Mouse (Mus musculus) lung, postnatal 0 days (tissue): Measurements from ENCODE around the gene Dynlrb2. TPM values are rescaled to one million over a fixed set of nuclear protein-coding genes. Genes with fewer than 3 reads are reported as not detected.

ENCODE experiments used
- ATAC-seq: fragments of 200-750 bp; cut with Nextera tagmentation; 2 replicates; pipeline ENCODE4 v1.8.0; 2017; ENCODE audit warnings: moderate library complexity
- DNase-seq: peaks from one replicate; pipeline ENCODE4 v3.0.0-alpha.2; 2016; ENCODE audit warnings: low spot score
- H3K27ac ChIP-seq: fragments of 300-500 bp; sonication (generic); 2 replicates; pipeline ENCODE4 v1.5.1; 2014; ENCODE audit warnings: antibody characterized with exemption, mild to moderate bottlenecking, low read length, mixed read lengths
- H3K27me3 ChIP-seq: fragments of 300-500 bp; sonication (generic); replicated peaks from 2 replicates; pipeline ENCODE4 v1.6.1; 2014; ENCODE audit warnings: low read length, mixed read lengths; ENCODE audit not compliant: insufficient read depth
- H3K36me3 ChIP-seq: fragments of 300-500 bp; sonication (generic); 2 replicates; pipeline ENCODE4 v1.6.1; 2014; ENCODE audit warnings: low read length, mixed read lengths; ENCODE audit not compliant: insufficient read depth
- H3K4me1 ChIP-seq: fragments of 300-500 bp; sonication (generic); 2 replicates; pipeline ENCODE4 v1.6.1; 2014; ENCODE audit warnings: antibody characterized with exemption, low read depth, low read length, mixed read lengths; ENCODE audit not compliant: insufficient read depth
- H3K4me2 ChIP-seq: fragments of 300-500 bp; sonication (generic); replicated peaks from 2 replicates; pipeline ENCODE4 v1.6.1; 2014; ENCODE audit warnings: low read depth, mild to moderate bottlenecking, low read length, moderate library complexity, mixed read lengths
- H3K4me3 ChIP-seq: fragments of 300-500 bp; sonication (generic); 2 replicates; pipeline ENCODE4 v1.5.1; 2014; ENCODE audit warnings: low read depth, low read length
- H3K9ac ChIP-seq: fragments of 300-500 bp; sonication (generic); replicated peaks from 2 replicates; pipeline ENCODE4 v1.6.1; 2014; ENCODE audit warnings: low read depth, mild to moderate bottlenecking
- H3K9me3 ChIP-seq: fragments of 300-500 bp; sonication (generic); 2 replicates; pipeline ENCODE4 v1.6.1; 2016; ENCODE audit warnings: low read length, mixed read lengths
- CTCF ChIP-seq: IDR thresholded peaks from 2 replicates; pipeline ENCODE4 v1.5.1; 2016; ENCODE audit warnings: antibody characterized with exemption, mild to moderate bottlenecking
- EP300 ChIP-seq: IDR thresholded peaks from 2 replicates; pipeline ENCODE4 v1.6.1; 2016; ENCODE audit warnings: antibody characterized with exemption, mild to moderate bottlenecking, control low read depth
- WGBS: fragments of 180-500 bp; shearing (Covaris S2); extraction: QIAGEN DNeasy Blood & Tissue Kit; methylation state at CpG from one replicate; pipeline ENCODE4 v1.1.7; 2014; 5-methylcytosine and 5-hydroxymethylcytosine counted together
- polyA plus RNA-seq: library from polyadenylated mRNA; unstranded; fragments of >200 nt; fragmentation: Nextera tagmentation; extraction: Ambion mirVana; gene quantifications from 2 replicates; pipeline ENCODE4 v1.2.1, GENCODE M21; 2015

Dynlrb2 gene
- polyA plus RNA-seq, 1 experiment from 2014 or later = 144 TPM

DNA sequence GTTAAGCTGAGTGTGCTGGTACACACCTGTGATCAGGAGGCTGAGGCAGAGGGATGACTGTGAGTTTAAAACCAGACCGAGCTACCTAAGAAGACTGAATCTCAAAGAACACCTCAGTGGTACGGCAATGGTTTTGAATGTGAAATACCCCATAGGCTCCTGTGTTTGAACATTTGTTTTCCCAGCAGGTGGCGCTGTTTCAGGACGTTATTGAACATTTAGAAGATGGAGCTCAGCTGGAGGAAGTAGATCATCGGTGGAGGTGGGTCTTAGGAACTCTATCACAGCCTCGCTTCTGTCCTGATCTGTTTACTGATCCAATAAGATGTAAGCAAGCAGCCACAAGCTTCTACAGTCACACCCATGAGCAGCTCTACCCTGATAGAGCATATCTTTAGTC, 28.3 kb downstream of the Dynlrb2 start:
- no peak for DNase-seq
- Histone ChIP-seq H3K4me2 (no peak overlapping the region), H3K27me3 (no peaks in the 10 kb centered on the region), H3K9me3 (no peaks in the 10 kb centered on the region), H3K36me3 (no peaks in the 10 kb centered on the region), H3K27ac (no peak overlapping the region), H3K4me1 (no peaks in the 10 kb centered on the region), H3K4me3 (no peak overlapping the region), H3K9ac (no peak overlapping the region)
- no peak for ATAC-seq
- no peak for TF ChIP-seq CTCF
- TF ChIP-seq EP300 = no peak
- WGBS = 76% methylated on average over 6 of the region's 6 CpGs

DNA sequence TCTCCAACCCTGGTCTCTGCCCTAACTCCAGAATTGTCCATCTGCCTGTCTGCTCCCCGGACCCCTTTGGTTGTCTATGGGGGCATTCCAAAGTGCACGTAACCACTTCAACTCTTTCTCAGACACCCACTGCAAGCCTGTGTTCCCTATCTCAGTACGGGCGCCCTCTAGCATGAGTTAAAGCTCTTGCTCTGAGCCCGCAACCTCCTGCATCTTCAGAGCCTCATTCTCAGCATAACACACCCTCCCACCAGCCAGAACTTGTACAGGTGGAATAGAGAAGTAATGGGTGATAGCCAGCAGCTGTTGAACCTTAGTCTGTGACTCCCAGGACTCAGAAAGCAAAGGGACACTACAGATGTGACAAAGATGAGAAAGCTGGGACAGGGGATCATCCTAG, 32.0 kb downstream of the Dynlrb2 start:
- Histone ChIP-seq H3K9me3 (no peaks in the 10 kb centered on the region), H3K4me2 (no peak overlapping the region), H3K4me1 (no peaks in the 10 kb centered on the region), H3K27ac (no peak overlapping the region), H3K4me3 (no peak overlapping the region), H3K27me3 (no peaks in the 10 kb centered on the region), H3K36me3 (no peaks in the 10 kb centered on the region), H3K9ac (no peak overlapping the region)
- 66% methylated on average over 5 of the region's 5 CpGs for WGBS
- no peak for DNase-seq
- no peak for TF ChIP-seq CTCF
- no peak for TF ChIP-seq EP300
- ATAC-seq = no peak

DNA sequence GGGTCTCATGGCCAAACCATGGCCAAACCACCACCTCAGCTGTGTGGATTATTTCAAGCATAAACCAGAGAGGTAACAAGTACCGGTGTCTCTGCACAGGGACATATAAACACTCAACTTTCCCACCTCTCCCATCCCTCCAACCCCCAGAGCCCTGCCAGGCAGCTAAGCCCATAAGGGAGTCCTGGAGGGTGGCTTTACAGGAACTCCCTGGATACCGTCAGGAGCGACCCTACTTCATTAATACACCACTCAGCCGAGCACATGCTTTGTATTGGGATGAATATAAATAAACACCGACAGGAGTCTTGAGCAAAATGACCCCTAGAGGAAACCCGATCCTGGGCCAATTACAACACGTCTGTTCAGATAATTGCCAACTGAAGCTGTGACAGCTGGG, 34.0 kb downstream of the Dynlrb2 start:
- Histone ChIP-seq H3K27ac (no peak overlapping the region), H3K4me1 (no peaks in the 10 kb centered on the region), H3K36me3 (no peaks in the 10 kb centered on the region), H3K4me3 (no peak overlapping the region), H3K4me2 (no peak overlapping the region), H3K27me3 (no peaks in the 10 kb centered on the region), H3K9me3 (no peaks in the 10 kb centered on the region), H3K9ac (no peak overlapping the region)
- TF ChIP-seq CTCF = no peak
- TF ChIP-seq EP300 = no peak
- ATAC-seq (no peak), DNase-seq (no peak)
- WGBS = 30% methylated on average over 7 of the region's 7 CpGs

- ATAC-seq (no peak), DNase-seq (no peak)
- Histone ChIP-seq H3K4me3 (no peak overlapping the region), H3K9me3 (no peaks in the 10 kb centered on the region), H3K27me3 (no peaks in the 10 kb centered on the region), H3K4me1 (no peaks in the 10 kb centered on the region), H3K4me2 (no peak overlapping the region), H3K9ac (no peak overlapping the region), H3K27ac (no peak overlapping the region), H3K36me3 (no peaks in the 10 kb centered on the region)
- WGBS = 69% methylated on average over 1 of the region's 1 CpGs
- TF ChIP-seq EP300 (no peak), CTCF (no peak)
Observed at GRCm38 (mm10) chr8:116540136-116540535, 35.4 kb downstream of the Dynlrb2 start.

GRCm38 (mm10) chr8:116542842-116543241, 38.1 kb downstream of the Dynlrb2 start:
- no peak overlapping the region for H3K9ac ChIP-seq
- H3K9me3 ChIP-seq = no peaks in the 10 kb centered on the region
- no peak for ATAC-seq
- no peaks in the 10 kb centered on the region for H3K4me1 ChIP-seq
- TF ChIP-seq CTCF = no peak
- no peak for TF ChIP-seq EP300
- H3K27me3 ChIP-seq = no peaks in the 10 kb centered on the region
- H3K27ac ChIP-seq = no peak overlapping the region
- no peaks in the 10 kb centered on the region for H3K36me3 ChIP-seq
- no peak overlapping the region for H3K4me3 ChIP-seq
- 72% methylated on average over 5 of the region's 5 CpGs for WGBS
- no peak for DNase-seq
- H3K4me2 ChIP-seq = no peak overlapping the region

DNA sequence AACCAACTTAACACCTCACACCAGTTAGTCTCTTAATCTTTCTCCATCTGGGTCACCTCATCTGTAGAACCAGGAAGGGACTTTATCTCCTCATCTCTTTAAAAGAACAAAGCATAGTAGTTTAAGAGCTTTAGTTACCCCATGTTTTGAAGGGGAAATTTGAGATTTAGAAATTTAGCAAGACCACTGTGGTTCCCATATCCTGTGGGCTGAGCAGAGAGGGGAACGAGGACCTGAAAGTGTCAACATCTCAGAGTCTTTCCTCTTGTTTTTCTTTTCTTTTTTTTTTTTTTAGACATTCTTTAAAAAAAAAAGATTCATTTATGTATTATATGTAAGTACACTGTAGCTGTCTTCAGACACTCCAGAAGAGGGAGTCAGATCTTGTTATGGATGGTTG, 38.6 kb downstream of the Dynlrb2 start:
- no peak overlapping the region for H3K4me2 ChIP-seq
- DNase-seq (no peak), ATAC-seq (no peak)
- H3K4me3 ChIP-seq = no peak overlapping the region
- H3K4me1 ChIP-seq = no peaks in the 10 kb centered on the region
- H3K27ac ChIP-seq = no peak overlapping the region
- no peak overlapping the region for H3K9ac ChIP-seq
- H3K9me3 ChIP-seq = no peaks in the 10 kb centered on the region
- no peaks in the 10 kb centered on the region for H3K36me3 ChIP-seq
- WGBS = 50% methylated on average over 1 of the region's 1 CpGs
- TF ChIP-seq CTCF (no peak), EP300 (no peak)
- no peaks in the 10 kb centered on the region for H3K27me3 ChIP-seq

DNA sequence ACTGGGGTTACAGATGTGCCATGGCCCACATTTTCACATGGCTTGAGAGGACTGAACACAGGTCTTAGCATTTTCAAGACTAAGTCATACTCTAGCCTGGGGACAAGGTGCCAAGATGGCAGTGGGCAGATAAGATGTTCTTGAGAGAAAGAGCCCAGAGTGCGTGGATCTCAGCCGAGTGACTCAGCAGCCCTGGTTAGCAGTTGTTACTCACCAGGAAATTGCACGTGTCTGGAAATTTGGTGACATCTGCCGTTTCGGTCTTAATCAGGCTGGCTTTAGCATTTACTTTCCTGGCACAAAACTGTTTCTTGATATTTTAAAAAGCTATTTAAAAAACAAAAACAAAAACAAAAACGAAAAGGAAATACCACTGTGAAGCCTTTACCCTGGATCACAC, 47.5 kb downstream of the Dynlrb2 start:
- Histone ChIP-seq H3K27ac (no peak overlapping the region), H3K4me2 (no peak overlapping the region), H3K4me3 (no peak overlapping the region), H3K9ac (no peak overlapping the region), H3K27me3 (no peaks in the 10 kb centered on the region), H3K9me3 (no peaks in the 10 kb centered on the region), H3K4me1 (no peaks in the 10 kb centered on the region), H3K36me3 (no peaks in the 10 kb centered on the region)
- DNase-seq = no peak
- TF ChIP-seq EP300 (no peak), CTCF (no peak)
- 78% methylated on average over 6 of the region's 6 CpGs for WGBS
- no peak for ATAC-seq
